Mouse (Mus musculus) WW6 (cell line): ENCODE data around the gene Akap7.

Source experiments
- DNase-seq: peaks from one replicate; pipeline ENCODE4 v3.0.0-alpha.2; 2013; ENCODE audit warnings: low read depth, low spot score

The Akap7 gene

GRCm38 (mm10) chr10:25257466-25257865 lies 50.2 kb downstream of the Akap7 start:
- no peak for DNase-seq

GRCm38 (mm10) chr10:25253474-25253873 lies 54.2 kb downstream of the Akap7 start:
- DNase-seq = no peak

GRCm38 (mm10) chr10:25253006-25253405 lies 54.7 kb downstream of the Akap7 start:
- no peak for DNase-seq

- DNase-seq = no peak
Observed at GRCm38 (mm10) chr10:25250108-25250507, 57.6 kb downstream of the Akap7 start.

GRCm38 (mm10) chr10:25246173-25246572 lies 61.5 kb downstream of the Akap7 start:
- no peak for DNase-seq

- no peak for DNase-seq
Observed at GRCm38 (mm10) chr10:25239156-25239555, 68.5 kb downstream of the Akap7 start.

- no peak for DNase-seq
Observed at GRCm38 (mm10) chr10:25234080-25234479, 73.6 kb downstream of the Akap7 start.

- no peak for DNase-seq
Observed at GRCm38 (mm10) chr10:25232700-25233099, 75.0 kb downstream of the Akap7 start.

- DNase-seq = no peak
Observed at GRCm38 (mm10) chr10:25231358-25231757, 76.3 kb downstream of the Akap7 start.

- no peak for DNase-seq
Observed at GRCm38 (mm10) chr10:25224371-25224770, 83.3 kb downstream of the Akap7 start.

GRCm38 (mm10) chr10:25220754-25221153 lies 86.9 kb downstream of the Akap7 start:
- no peak for DNase-seq

GRCm38 (mm10) chr10:25219901-25220495 lies 87.7 kb downstream of the Akap7 start:
- no peak for DNase-seq

- DNase-seq = peak; percentile 34
Observed at GRCm38 (mm10) chr10:25219220-25219628, 88.4 kb downstream of the Akap7 start.

- DNase-seq = no peak
Observed at GRCm38 (mm10) chr10:25218746-25219145, 88.9 kb downstream of the Akap7 start.

- DNase-seq = no peak
Observed at GRCm38 (mm10) chr10:25215977-25216376, 91.7 kb downstream of the Akap7 start.

- no peak for DNase-seq
Observed at GRCm38 (mm10) chr10:25213716-25214115, 94.0 kb downstream of the Akap7 start.

- no peak for DNase-seq
Observed at GRCm38 (mm10) chr10:25208619-25209018, 99.1 kb downstream of the Akap7 start.

- no peak for DNase-seq
Observed at GRCm38 (mm10) chr10:25207866-25208265, 99.8 kb downstream of the Akap7 start.

GRCm38 (mm10) chr10:25200691-25201090 lies 107.0 kb downstream of the Akap7 start:
- no peak for DNase-seq

- no peak for DNase-seq
Observed at GRCm38 (mm10) chr10:25199510-25200353, 107.9 kb downstream of the Akap7 start.

GRCm38 (mm10) chr10:25198575-25198974 lies 109.1 kb downstream of the Akap7 start:
- DNase-seq = no peak

GRCm38 (mm10) chr10:25198048-25198447 lies 109.6 kb downstream of the Akap7 start:
- no peak for DNase-seq
